8 mouse cellular contexts compared by ENCODE assay signal in genomic region chr6:125348721-125349574, GRCm38 (mm10). TPM values are rescaled to one million over a fixed set of nuclear protein-coding genes. Genes with fewer than 3 reads are reported as not detected.
DNase-seq lines count a peak whose midpoint lies in the region; ATAC-seq lines count a peak whose summit lies in the region.

Tnfrsf1a (plus strand) TSS chr6:125349362.

- peaks cover 39% of the 10 kb centered on the region for H3K4me1 ChIP-seq in embryonic facial prominence, embryonic 14.5 days (ENCODE audit: control insufficient read depth, insufficient read depth, low read length)
- H3K4me1 ChIP-seq in heart, embryonic 12.5 days (replicated peaks): peaks cover 53% of the 10 kb centered on the region

- H3K27ac ChIP-seq in embryonic facial prominence, embryonic 14.5 days (replicated peaks; ENCODE audit: low read depth, low read length): peak within 1 kb of the TSS; percentile 90
- H3K27ac ChIP-seq in heart, embryonic 12.5 days (ENCODE audit: poor library complexity, severe bottlenecking): peak within 1 kb of the TSS; percentile 52

- no peaks in the 10 kb centered on the region for H3K27me3 ChIP-seq in embryonic facial prominence, embryonic 14.5 days (replicated peaks; ENCODE audit: control insufficient read depth, insufficient read depth, low read length)
- peaks cover 1% of the 10 kb centered on the region; the same call in 1 of the 2 replicates for H3K27me3 ChIP-seq in heart, embryonic 12.5 days (replicated peaks)

- H3K9ac ChIP-seq in embryonic facial prominence, embryonic 14.5 days (ENCODE audit: low read depth, low read length): peak within 1 kb of the TSS; percentile 90
- H3K9ac ChIP-seq in heart, embryonic 12.5 days: peak within 1 kb of the TSS; percentile 75

- no peaks in the 10 kb centered on the region for H3K36me3 ChIP-seq in embryonic facial prominence, embryonic 14.5 days (ENCODE audit: control insufficient read depth, insufficient read depth, low read length)
- no peaks in the 10 kb centered on the region for H3K36me3 ChIP-seq in heart, embryonic 12.5 days

- peak within 1 kb of the TSS; percentile 79 for H3K4me3 ChIP-seq in embryonic facial prominence, embryonic 14.5 days (ENCODE audit: low read depth, low read length)
- peak within 1 kb of the TSS; percentile 59 for H3K4me3 ChIP-seq in heart, embryonic 12.5 days

- peak; percentile 44 for DNase-seq in thymus, postnatal 14 days
- no peak for DNase-seq in thymus, postnatal 25 days
- DNase-seq in embryonic facial prominence, embryonic 14.5 days (ENCODE audit: low spot score): no peak
- DNase-seq in left cerebral cortex, postnatal 36 days (ENCODE audit: low spot score in 2 of 2): no peak
- DNase-seq in naive thymus-derived CD4-positive, alpha-beta T cell, adult 2 months (ENCODE audit: low read depth): peak; percentile 37
- no peak for DNase-seq in right cerebral cortex, postnatal 36 days (ENCODE audit: low spot score in 2 of 2)
- DNase-seq in urinary bladder, postnatal 25 days (ENCODE audit: low spot score): no peak

- intact Hi-C loops in left cerebral cortex, postnatal 36 days (cut with DNase I): no loop called here

- peak within 1 kb of the TSS; percentile 90 for H3K4me2 ChIP-seq in embryonic facial prominence, embryonic 14.5 days (ENCODE audit: low read depth, low read length)
- H3K4me2 ChIP-seq in heart, embryonic 12.5 days: peak within 1 kb of the TSS; percentile 86

- no peaks in the 10 kb centered on the region for H3K9me3 ChIP-seq in embryonic facial prominence, embryonic 14.5 days (ENCODE audit: control insufficient read depth, low read length)
- no peaks in the 10 kb centered on the region for H3K9me3 ChIP-seq in heart, embryonic 12.5 days (replicated peaks)

- peak; percentile 13; the same call in 1 of the 2 replicates for ATAC-seq in embryonic facial prominence, embryonic 14.5 days (ENCODE audit: low read depth)
- ATAC-seq in heart, embryonic 12.5 days (ENCODE audit: insufficient number of reproducible peaks, low FRiP score): no peak; the same call in 1 of the 2 replicates

- WGBS in embryonic facial prominence, embryonic 14.5 days: 7% methylated on average over 22 of the region's 22 CpGs
- 7% methylated on average over 22 of the region's 22 CpGs for WGBS in heart, embryonic 12.5 days

RNA-seq across cellular contexts. Expression of gene Tnfrsf1a, which starts in this region (rescaled TPM):
- polyA plus RNA-seq in embryonic facial prominence, embryonic 14.5 days (2014; fragmentation: Nextera tagmentation; extraction: Ambion mirVana): 81.8 and 82.6 TPM in 2 replicates
- 37.2 and 37.9 TPM in 2 replicates for polyA plus RNA-seq in heart, embryonic 12.5 days (2016; fragmentation: Nextera tagmentation; extraction: Ambion mirVana)
- 10 to 100 TPM; 11.1 to 11.8 TPM for total RNA-seq in left cerebral cortex, postnatal 36 days (2021)

Comparison
In these comparisons a context has a peak if more than half of its experiments do, and no peak if none do; other contexts are left out.
1. DNase-seq: peak in thymus, postnatal 14 days (single experiment) and naive thymus-derived CD4-positive, alpha-beta T cell, adult 2 months (single experiment); none in thymus, postnatal 25 days (single experiment), embryonic facial prominence, embryonic 14.5 days (single experiment), left cerebral cortex, postnatal 36 days (0 of 2), right cerebral cortex, postnatal 36 days (0 of 2) and urinary bladder, postnatal 25 days (single experiment).